Mouse (Mus musculus) MEL (cell line): ENCODE results near the gene Siah2. TPM values are rescaled to one million over a fixed set of nuclear protein-coding genes. Genes with fewer than 3 reads are reported as not detected.

Source experiments
- DNase-seq: peaks from one replicate; pipeline ENCODE4 v3.0.0; 2011; ENCODE audit warnings: low read depth, low spot score
- H3K27ac ChIP-seq: 2 replicates; pipeline ENCODE4 v1.5.1; 2012; ENCODE audit warnings: low read depth, mild to moderate bottlenecking, control low read depth, low read length, moderate library complexity; ENCODE audit not compliant: control insufficient read depth
- H3K27me3 ChIP-seq, 2 experiments: fragments of 150-350 bp in 1 of 2; sonication (generic) in 1 of 2; 2 replicates each; pipeline ENCODE4 v1.6.1; 2012; ENCODE audit warnings: low read length in 2 of 2, mild to moderate bottlenecking in 2 of 2, improper control_type of control experiment in 1 of 2, moderate library complexity in 1 of 2; ENCODE audit not compliant: insufficient read depth in 2 of 2, control insufficient read depth in 1 of 2
- H3K36me3 ChIP-seq, 2 experiments: 2 replicates each; pipeline ENCODE4 v1.6.1; 2012 to 2014; ENCODE audit warnings: low read length in 2 of 2, improper control_type of control experiment in 1 of 2, inconsistent platforms in 1 of 2, mild to moderate bottlenecking in 1 of 2; ENCODE audit not compliant: insufficient read depth in 2 of 2, control insufficient read depth in 1 of 2
- H3K4me1 ChIP-seq, 2 experiments: fragments of 150-350 bp in 1 of 2; sonication (generic) in 1 of 2; 2 replicates each; pipeline ENCODE4 v1.6.1; 2012; ENCODE audit warnings: low read length in 2 of 2, improper control_type of control experiment in 1 of 2, mild to moderate bottlenecking in 1 of 2; ENCODE audit not compliant: insufficient read depth in 2 of 2, control insufficient read depth in 1 of 2
- H3K4me3 ChIP-seq, 2 experiments: fragments of 150-350 bp in 1 of 2; sonication (generic) in 1 of 2; 2 replicates each; pipeline ENCODE4 v1.5.1; 2012; ENCODE audit warnings: low read depth in 2 of 2, low read length in 2 of 2, mild to moderate bottlenecking in 2 of 2, moderate library complexity in 2 of 2, control low read depth in 1 of 2, improper control_type of control experiment in 1 of 2; ENCODE audit not compliant: control insufficient read depth in 1 of 2, insufficient read depth in 1 of 2
- H3K79me2 ChIP-seq: 2 replicates; pipeline ENCODE4 v1.6.1; 2012; ENCODE audit warnings: mild to moderate bottlenecking, low read length, moderate library complexity; ENCODE audit not compliant: control insufficient read depth, poor library complexity, insufficient read depth
- H3K9ac ChIP-seq: 2 replicates; pipeline ENCODE4 v1.6.1; 2012; ENCODE audit warnings: low read depth, mild to moderate bottlenecking, control low read depth, low read length, moderate library complexity; ENCODE audit not compliant: control insufficient read depth, poor library complexity, severe bottlenecking
- H3K9me3 ChIP-seq: fragments of 150-350 bp; sonication (generic); replicated peaks from 2 replicates; pipeline ENCODE4 v1.6.1; 2012; ENCODE audit warnings: mild to moderate bottlenecking, low read length, improper control_type of control experiment, moderate library complexity; ENCODE audit not compliant: insufficient read depth
- BHLHE40 ChIP-seq: IDR thresholded peaks from 2 replicates; pipeline ENCODE4 v1.6.1; 2012; ENCODE audit warnings: low read depth, mild to moderate bottlenecking, inconsistent platforms, low read length, improper control_type of control experiment, borderline replicate concordance
- CHD1 ChIP-seq: IDR thresholded peaks from 2 replicates; pipeline ENCODE4 v1.6.1; 2012; ENCODE audit warnings: low read depth, mild to moderate bottlenecking, inconsistent platforms, low read length, improper control_type of control experiment
- CTCF ChIP-seq, 3 experiments: IDR thresholded peaks in 2 of 3; conservative IDR thresholded peaks in 1 of 3; 2 replicates each; pipeline ENCODE4 v1.5.1; 2011 to 2012; ENCODE audit warnings: low read length in 3 of 3, low read depth in 2 of 3, mild to moderate bottlenecking in 2 of 3, improper control_type of control experiment in 1 of 3, inconsistent platforms in 1 of 3, mixed read lengths in 1 of 3, moderate library complexity in 1 of 3; ENCODE audit not compliant: control insufficient read depth in 1 of 3, insufficient read depth in 1 of 3, poor library complexity in 1 of 3, severe bottlenecking in 1 of 3
- E2F4 ChIP-seq: IDR thresholded peaks from 2 replicates; pipeline ENCODE4 v1.6.1; 2011; ENCODE audit warnings: low read depth, low read length, improper control_type of control experiment, borderline replicate concordance
- ELF1 ChIP-seq: IDR thresholded peaks from 2 replicates; pipeline ENCODE4 v1.6.1; 2014; ENCODE audit warnings: low read depth, mild to moderate bottlenecking, inconsistent platforms, low read length, improper control_type of control experiment, moderate library complexity
- EP300 ChIP-seq, 2 experiments: IDR thresholded peaks; 2 replicates each; pipeline ENCODE4 v1.6.1; 2011; ENCODE audit warnings: improper control_type of control experiment in 2 of 2, low read length in 2 of 2, low read depth in 1 of 2, mild to moderate bottlenecking in 1 of 2
- ETS1 ChIP-seq: IDR thresholded peaks from 2 replicates; pipeline ENCODE4 v1.6.1; 2012; ENCODE audit warnings: low read depth, mild to moderate bottlenecking, inconsistent platforms, low read length, improper control_type of control experiment, moderate library complexity
- GATA1 ChIP-seq: IDR thresholded peaks from 2 replicates; pipeline ENCODE4 v1.6.1; 2011; ENCODE audit warnings: low read depth, low read length, improper control_type of control experiment
- JUND ChIP-seq: IDR thresholded peaks from 2 replicates; pipeline ENCODE4 v1.6.1; 2011; ENCODE audit warnings: low read depth, mild to moderate bottlenecking, improper control_type of control experiment, low read length
- KAT2A ChIP-seq: conservative IDR thresholded peaks from 2 replicates; pipeline ENCODE4 v1.6.1; 2012; ENCODE audit warnings: low read depth, low read length, improper control_type of control experiment, inconsistent platforms
- MAZ ChIP-seq: IDR thresholded peaks from 2 replicates; pipeline ENCODE4 v1.6.1; 2012; ENCODE audit warnings: low read depth, mild to moderate bottlenecking, inconsistent platforms, low read length, improper control_type of control experiment
- MYC ChIP-seq: IDR thresholded peaks from 2 replicates; pipeline ENCODE4 v1.6.1; 2011; ENCODE audit warnings: low read depth, mild to moderate bottlenecking, low read length, improper control_type of control experiment, moderate library complexity
- NRF1 ChIP-seq: IDR thresholded peaks from 2 replicates; pipeline ENCODE4 v1.6.1; 2014; ENCODE audit warnings: low read depth, mild to moderate bottlenecking, inconsistent platforms, low read length, improper control_type of control experiment, moderate library complexity; ENCODE audit not compliant: poor library complexity, insufficient read depth, severe bottlenecking
- POLR2A ChIP-seq, 2 experiments: IDR thresholded peaks; 2 replicates each; pipeline ENCODE4 v1.6.1; 2011 to 2012; ENCODE audit warnings: low read length in 2 of 2, mild to moderate bottlenecking in 2 of 2, control low read depth in 1 of 2, improper control_type of control experiment in 1 of 2, low read depth in 1 of 2, moderate library complexity in 1 of 2; ENCODE audit not compliant: control insufficient read depth in 1 of 2, insufficient read depth in 1 of 2, poor library complexity in 1 of 2
- POLR2AphosphoS2 ChIP-seq: IDR thresholded peaks from 2 replicates; pipeline ENCODE4 v1.6.1; 2011; ENCODE audit warnings: low read length, improper control_type of control experiment
- RCOR1 ChIP-seq: IDR thresholded peaks from 2 replicates; pipeline ENCODE4 v1.6.1; 2012; ENCODE audit warnings: low read depth, mild to moderate bottlenecking, inconsistent platforms, low read length, improper control_type of control experiment
- SIN3A ChIP-seq: IDR thresholded peaks from 2 replicates; pipeline ENCODE4 v1.6.1; 2012; ENCODE audit warnings: low read length, improper control_type of control experiment, inconsistent platforms
- SMC3 ChIP-seq: IDR thresholded peaks from 2 replicates; pipeline ENCODE4 v1.6.1; 2011; ENCODE audit warnings: low read depth, low read length, improper control_type of control experiment
- TBP ChIP-seq: IDR thresholded peaks from 2 replicates; pipeline ENCODE4 v1.8.0; 2011; ENCODE audit warnings: low read depth, low read length, improper control_type of control experiment
- UBTF ChIP-seq: IDR thresholded peaks from 2 replicates; pipeline ENCODE4 v1.6.1; 2012; ENCODE audit warnings: low read depth, mild to moderate bottlenecking, inconsistent platforms, low read length, improper control_type of control experiment, moderate library complexity, borderline replicate concordance; ENCODE audit not compliant: insufficient read depth
- USF1 ChIP-seq: IDR thresholded peaks from 2 replicates; pipeline ENCODE4 v1.6.1; 2014; ENCODE audit warnings: low read depth, mild to moderate bottlenecking, inconsistent platforms, low read length, improper control_type of control experiment, moderate library complexity
- polyA plus RNA-seq, 2 experiments: library from polyadenylated mRNA; stranded (reverse) in 1 of 2; unstranded in 1 of 2; fragments of >175 nt in 1 of 2; fragments of >200 nt in 1 of 2; gene quantifications; 2 replicates each; pipeline versions ENCODE4 v1.2.1 to v1.2.4; 2012; ENCODE audit warnings: low replicate concordance in 2 of 2, low read depth in 1 of 2; ENCODE audit not compliant: insufficient read length in 2 of 2, insufficient read depth in 1 of 2, missing spikeins in 1 of 2
- total RNA-seq: library from RNA; depleted of rRNA; stranded (reverse); fragments of 300-350 nt; gene quantifications from 2 replicates; pipeline ENCODE4 v1.2.3, GENCODE M21; 2012

The Siah2 gene
- total and polyA plus RNA-seq, 3 experiments = 17.6 to 58.1 (median 22.5) TPM

DNA sequence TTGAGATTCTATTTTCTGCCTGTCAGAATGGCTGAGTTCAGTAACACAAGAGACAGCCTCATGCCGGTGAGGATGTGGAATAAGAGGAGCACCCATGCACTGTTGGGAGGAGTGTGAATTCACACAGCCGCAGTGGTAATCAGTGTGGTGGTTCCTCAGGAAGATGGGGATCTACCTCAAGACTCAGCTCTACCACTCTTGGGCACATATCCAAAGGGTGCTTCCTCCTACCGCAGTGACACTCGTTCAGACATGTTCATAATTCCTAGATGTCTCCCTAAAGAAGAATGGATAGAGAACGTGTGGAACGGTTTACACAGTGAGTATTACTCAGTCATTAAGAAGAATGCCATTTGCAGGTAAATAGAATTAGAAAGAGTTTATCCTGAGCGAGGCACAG is 3.1 kb downstream of the Siah2 start:
- Histone ChIP-seq H3K4me3 (peak overlapping the region; percentile 27 to 71; a peak in 2 of 4 replicates), H3K4me1 (peaks cover 11 to 25% of the 10 kb centered on the region in 2 experiments), H3K27me3 (no peaks in the 10 kb centered on the region), H3K9ac (no peak overlapping the region), H3K9me3 (no peaks in the 10 kb centered on the region), H3K36me3 (peaks cover 4 to 32% of the 10 kb centered on the region in 2 experiments; a peak in 3 of 4 replicates), H3K27ac (peak overlapping the region; percentile 7; the same call in 1 of the 2 replicates), H3K79me2 (peaks cover 47% of the 10 kb centered on the region)
- DNase-seq = peak; percentile 71
- no peak for TF ChIP-seq CTCF (IDR thresholded peaks at IDR 0.05 in 2 of 3, conservative IDR thresholded peaks at IDR 0.05 in 1 of 3; ENCODE audit: control insufficient read depth in 1 of 3, insufficient read depth in 1 of 3, low read depth in 2 of 3, low read length in 3 of 3, poor library complexity in 1 of 3, severe bottlenecking in 1 of 3)
- peak; percentile 42; the same call in 1 of the 2 replicates for TF ChIP-seq GATA1
- peak; percentile 33 for TF ChIP-seq ETS1
- TF ChIP-seq JUND = no peak
- TF ChIP-seq EP300 (IDR thresholded peaks at IDR 0.05; ENCODE audit: low read depth in 1 of 2, low read length in 2 of 2) = peak in 1 of 2 experiments; percentile 30; a peak in 1 of 4 replicates
- 0 out of 2 replicates have a peak, but pooled peaks have one; percentile 20 for TF ChIP-seq SIN3A
- TF ChIP-seq RCOR1 = peak; percentile 73; the same call in 1 of the 2 replicates
- 0 out of 2 replicates have a peak, but pooled peaks have one; percentile 9 for TF ChIP-seq NRF1

- no peaks in the 10 kb centered on the region for H3K9me3 ChIP-seq
- no peak overlapping the region for H3K27ac ChIP-seq
- H3K4me3 ChIP-seq = no peak overlapping the region
- H3K9ac ChIP-seq = no peak overlapping the region
- no peak for DNase-seq
- TF ChIP-seq SMC3 (no peak), UBTF (no peak), ELF1 (no peak), KAT2A (no peak), MYC (no peak), BHLHE40 (no peak), USF1 (no peak), POLR2AphosphoS2 (no peak), MAZ (no peak), CHD1 (no peak), JUND (no peak), TBP (no peak), POLR2A (IDR thresholded peaks at IDR 0.05; ENCODE audit: control insufficient read depth in 1 of 2, insufficient read depth in 1 of 2, low read depth in 1 of 2, low read length in 2 of 2, poor library complexity in 1 of 2) (no peak), EP300 (IDR thresholded peaks at IDR 0.05; ENCODE audit: low read depth in 1 of 2, low read length in 2 of 2) (no peak), E2F4 (no peak)
- peaks cover 11 to 25% of the 10 kb centered on the region in 2 experiments for H3K4me1 ChIP-seq
- H3K36me3 ChIP-seq = peaks cover 4 to 32% of the 10 kb centered on the region in 2 experiments; a peak in 3 of 4 replicates
- H3K79me2 ChIP-seq = peaks cover 49% of the 10 kb centered on the region
- H3K27me3 ChIP-seq = no peaks in the 10 kb centered on the region
Observed at GRCm38 (mm10) chr3:58688551-58688950, 3.6 kb downstream of the Siah2 start.
